Mouse (Mus musculus) hindbrain, embryonic 16.5 days (tissue): Measurements from ENCODE around the gene Upk1b. TPM values are rescaled to one million over a fixed set of nuclear protein-coding genes. Genes with fewer than 3 reads are reported as not detected.
A peak's percentile ranks its signal among the peaks of the same experiment; 100 is the strongest.

Experiments
- ATAC-seq: fragments of 200-750 bp; cut with Nextera tagmentation; 2 replicates; pipeline ENCODE4 v1.8.0; 2017; ENCODE audit warnings: moderate TSS enrichment, moderate library complexity
- H3K27ac ChIP-seq: fragments of 300-500 bp; sonication (generic); 2 replicates; pipeline ENCODE4 v1.5.1; 2014; ENCODE audit warnings: low read depth, mild to moderate bottlenecking, control low read depth, low read length, moderate library complexity
- H3K27me3 ChIP-seq: fragments of 300-500 bp; sonication (generic); replicated peaks from 2 replicates; pipeline ENCODE4 v1.6.1; 2014; ENCODE audit warnings: low read length; ENCODE audit not compliant: control insufficient read depth, insufficient read depth
- H3K36me3 ChIP-seq: fragments of 300-500 bp; sonication (generic); 2 replicates; pipeline ENCODE4 v1.6.1; 2014; ENCODE audit warnings: mild to moderate bottlenecking, low read length, moderate library complexity, mixed read lengths; ENCODE audit not compliant: control insufficient read depth, insufficient read depth
- H3K4me1 ChIP-seq: fragments of 300-500 bp; sonication (generic); 2 replicates; pipeline ENCODE4 v1.6.1; 2014; ENCODE audit warnings: low read depth, low read length; ENCODE audit not compliant: control insufficient read depth, insufficient read depth
- H3K4me2 ChIP-seq: fragments of 300-500 bp; sonication (generic); 2 replicates; pipeline ENCODE4 v1.6.1; 2014; ENCODE audit warnings: mild to moderate bottlenecking, low read length, control low read depth, moderate library complexity
- H3K4me3 ChIP-seq: fragments of 300-500 bp; sonication (generic); 2 replicates; pipeline ENCODE4 v1.5.1; 2014; ENCODE audit warnings: mild to moderate bottlenecking, low read length, control low read depth, moderate library complexity
- H3K9ac ChIP-seq: fragments of 300-500 bp; sonication (generic); 2 replicates; pipeline ENCODE4 v1.6.1; 2014; ENCODE audit warnings: low read depth, mild to moderate bottlenecking, control low read depth, low read length, moderate library complexity
- H3K9me3 ChIP-seq: fragments of 300-500 bp; sonication (generic); 2 replicates; pipeline ENCODE4 v1.6.1; 2014; ENCODE audit warnings: mild to moderate bottlenecking, low read length, moderate library complexity; ENCODE audit not compliant: control insufficient read depth
- WGBS: fragments of 180-500 bp; shearing (Covaris S2); extraction: QIAGEN DNeasy Blood & Tissue Kit; methylation state at CpG from one replicate; pipeline ENCODE4 v1.1.7; 2014; 5-methylcytosine and 5-hydroxymethylcytosine counted together
- polyA plus RNA-seq: library from polyadenylated mRNA; unstranded; fragments of >200 nt; fragmentation: Nextera tagmentation; extraction: Ambion mirVana; gene quantifications from 2 replicates; pipeline ENCODE4 v1.2.1, GENCODE M21; 2015

The Upk1b gene
- polyA plus RNA-seq, 1 experiment from 2014 or later = 0.60 TPM

DNA sequence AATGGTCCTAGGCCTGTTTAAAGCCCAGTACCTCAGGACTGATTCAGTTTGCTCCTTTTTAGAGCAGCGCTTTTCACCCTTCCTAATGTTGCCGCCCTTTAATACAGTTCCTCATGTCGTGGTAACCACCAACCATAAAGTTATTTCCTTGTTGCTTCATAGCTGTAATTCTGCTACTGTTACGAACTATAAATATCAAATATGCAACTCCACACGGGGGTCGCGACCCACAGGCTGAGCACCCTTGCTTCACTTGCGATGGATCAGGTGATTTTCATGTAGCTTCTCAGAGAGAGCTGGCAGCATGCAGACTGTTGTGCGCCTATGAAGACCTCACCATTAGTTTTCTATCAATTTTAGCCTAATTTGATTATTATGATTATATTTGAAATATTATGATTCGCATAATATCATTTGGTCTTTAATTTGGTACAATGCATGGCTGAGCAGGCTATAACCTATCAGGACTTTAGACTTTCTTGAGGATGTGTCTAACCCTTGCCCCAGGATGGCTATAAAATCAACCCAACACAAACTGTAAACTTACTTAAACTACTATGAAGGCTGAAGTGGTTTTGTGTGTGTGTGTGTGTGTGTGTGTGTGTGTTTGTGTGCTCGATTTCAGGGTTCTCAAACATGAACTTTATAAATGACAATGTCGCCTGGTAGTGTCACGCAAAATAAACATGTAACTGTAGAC lies 58.8 kb downstream of the Upk1b start:
- H3K9ac ChIP-seq = peak overlapping the region; percentile 97
- ATAC-seq = no peak
- no peak overlapping the region; the same call in 1 of the 2 replicates for H3K27ac ChIP-seq
- peak overlapping the region; percentile 93 for H3K4me2 ChIP-seq
- H3K36me3 ChIP-seq = no peaks in the 10 kb centered on the region
- WGBS = 84% methylated on average over 13 of the region's 13 CpGs
- H3K4me1 ChIP-seq = 0 out of 2 replicates have a peak, but pooled peaks cover 4% of the 10 kb centered on the region
- no peaks in the 10 kb centered on the region for H3K9me3 ChIP-seq
- H3K4me3 ChIP-seq = peak overlapping the region; percentile 82
- H3K27me3 ChIP-seq = no peaks in the 10 kb centered on the region

DNA sequence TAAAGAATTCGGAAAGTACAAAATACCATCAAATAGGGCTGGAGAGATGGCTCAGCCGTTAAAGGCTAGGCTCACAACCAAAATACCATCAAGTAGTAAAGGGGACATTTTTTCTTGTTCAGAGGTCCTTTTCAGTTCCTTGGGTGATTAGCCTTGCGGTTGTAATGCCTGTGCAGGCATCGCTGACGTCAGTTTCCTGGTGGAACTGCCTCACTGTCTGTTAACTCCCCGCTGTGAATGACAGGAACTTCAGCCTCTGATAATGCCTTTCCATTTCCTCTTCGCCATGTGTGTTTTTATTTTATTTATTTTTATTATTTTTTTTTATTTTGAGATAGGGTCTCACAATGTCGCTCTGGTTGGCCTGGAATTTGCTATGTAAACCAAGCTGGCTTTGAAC lies 69.2 kb downstream of the Upk1b start:
- H3K27ac ChIP-seq = no peak overlapping the region
- H3K36me3 ChIP-seq = no peaks in the 10 kb centered on the region
- H3K27me3 ChIP-seq = no peaks in the 10 kb centered on the region; the same call in 1 of the 2 replicates
- no peak overlapping the region for H3K9ac ChIP-seq
- no peak overlapping the region for H3K4me2 ChIP-seq
- H3K4me1 ChIP-seq = no peaks in the 10 kb centered on the region
- no peak overlapping the region for H3K4me3 ChIP-seq
- ATAC-seq = no peak
- WGBS = 68% methylated on average over 8 of the region's 8 CpGs
- no peaks in the 10 kb centered on the region for H3K9me3 ChIP-seq

DNA sequence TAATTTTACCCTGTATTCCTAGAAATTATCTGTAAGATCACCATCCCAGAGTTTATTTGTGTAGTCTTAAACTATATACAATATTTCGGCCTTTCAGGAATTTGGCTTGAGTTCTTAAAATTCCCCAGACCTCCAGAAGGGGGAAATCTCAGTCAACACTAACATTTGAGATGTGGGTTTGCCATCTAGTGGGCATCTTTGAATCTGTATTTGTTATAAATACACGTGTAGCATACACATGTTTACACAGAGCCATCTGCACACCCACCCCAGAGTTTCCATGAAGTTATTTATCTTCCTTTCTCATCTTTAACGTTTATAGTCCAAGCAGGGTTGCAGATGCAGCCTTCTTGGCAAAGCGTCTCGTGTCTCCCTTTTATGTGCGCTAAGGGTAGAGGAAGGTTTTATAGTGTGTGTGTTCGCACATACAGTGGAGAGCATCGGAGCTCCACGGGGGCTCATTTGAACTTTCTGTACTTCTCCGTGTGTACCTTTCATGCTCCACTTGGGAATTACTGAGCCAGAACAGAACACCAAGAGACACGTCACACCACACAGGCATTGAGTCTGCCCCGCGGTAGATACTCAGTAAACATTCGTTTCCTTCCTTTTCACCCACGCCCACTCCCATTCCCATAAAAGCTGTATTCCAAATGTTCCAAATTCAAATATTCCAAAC lies 70.4 kb downstream of the Upk1b start:
- peak; percentile 79 for ATAC-seq
- no peaks in the 10 kb centered on the region for H3K4me1 ChIP-seq
- peak overlapping the region; percentile 3; the same call in 1 of the 2 replicates for H3K4me2 ChIP-seq
- H3K4me3 ChIP-seq = no peak overlapping the region
- H3K36me3 ChIP-seq = no peaks in the 10 kb centered on the region
- H3K27ac ChIP-seq = no peak overlapping the region
- no peak overlapping the region; the same call in 1 of the 2 replicates for H3K9ac ChIP-seq
- WGBS = 62% methylated on average over 15 of the region's 15 CpGs
- H3K27me3 ChIP-seq = no peaks in the 10 kb centered on the region; the same call in 1 of the 2 replicates
- H3K9me3 ChIP-seq = no peaks in the 10 kb centered on the region

DNA sequence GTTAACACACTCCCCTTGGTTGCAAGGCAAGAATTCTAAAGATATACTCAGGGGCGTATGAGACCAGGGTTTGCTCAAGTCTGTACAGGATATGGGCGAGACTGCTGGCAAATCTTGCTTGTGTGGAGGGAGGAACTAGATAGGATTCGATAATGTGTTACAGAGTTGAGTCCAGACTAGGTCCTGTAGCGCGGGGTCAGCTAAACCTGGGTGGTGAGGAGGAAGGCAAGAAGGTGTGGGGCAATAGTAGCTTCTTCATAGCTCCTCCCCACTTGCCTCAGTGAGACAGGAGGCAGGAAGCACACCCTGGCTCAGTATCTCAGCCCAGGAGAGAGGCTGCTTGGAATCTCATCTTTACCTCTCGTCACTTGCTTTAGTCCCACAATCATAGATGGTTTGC lies 71.0 kb downstream of the Upk1b start:
- Histone ChIP-seq H3K4me1 (no peaks in the 10 kb centered on the region), H3K27me3 (no peaks in the 10 kb centered on the region; the same call in 1 of the 2 replicates), H3K36me3 (no peaks in the 10 kb centered on the region), H3K4me3 (no peak overlapping the region), H3K9ac (no peak overlapping the region), H3K9me3 (no peaks in the 10 kb centered on the region), H3K27ac (no peak overlapping the region), H3K4me2 (no peak overlapping the region)
- peak; percentile 37; the same call in 1 of the 2 replicates for ATAC-seq
- WGBS = 86% methylated on average over 6 of the region's 6 CpGs

DNA sequence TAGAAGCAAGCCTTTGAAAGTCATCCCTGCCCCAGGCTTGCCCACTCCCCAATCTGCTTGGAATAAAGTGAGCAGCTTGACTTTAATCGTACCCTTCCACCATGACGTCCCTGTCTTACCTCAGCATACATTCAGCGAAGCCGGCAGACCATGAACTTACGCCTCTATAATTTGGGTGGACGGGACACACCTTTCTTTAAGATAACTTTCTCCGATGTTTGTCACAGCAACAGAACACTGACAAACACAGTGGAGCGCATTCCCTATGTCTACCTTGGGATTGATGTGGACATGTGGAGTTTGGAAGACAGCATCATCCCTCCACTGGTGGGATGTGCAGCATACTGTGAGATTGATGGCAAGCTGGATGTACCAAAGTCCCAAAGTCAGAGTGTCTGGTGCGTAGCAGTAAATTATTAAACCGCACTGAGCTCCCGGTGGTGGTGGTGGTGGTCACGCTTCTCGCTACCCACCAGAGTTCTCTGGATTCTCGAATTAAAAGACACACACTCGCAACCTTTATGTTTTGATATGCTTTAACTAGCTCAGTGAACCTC lies 71.5 kb downstream of the Upk1b start:
- 89% methylated on average over 15 of the region's 15 CpGs for WGBS
- Histone ChIP-seq H3K9me3 (no peaks in the 10 kb centered on the region), H3K4me2 (no peak overlapping the region), H3K4me1 (no peaks in the 10 kb centered on the region), H3K27me3 (no peaks in the 10 kb centered on the region; the same call in 1 of the 2 replicates), H3K9ac (no peak overlapping the region), H3K27ac (no peak overlapping the region), H3K4me3 (no peak overlapping the region), H3K36me3 (no peaks in the 10 kb centered on the region)
- no peak for ATAC-seq

DNA sequence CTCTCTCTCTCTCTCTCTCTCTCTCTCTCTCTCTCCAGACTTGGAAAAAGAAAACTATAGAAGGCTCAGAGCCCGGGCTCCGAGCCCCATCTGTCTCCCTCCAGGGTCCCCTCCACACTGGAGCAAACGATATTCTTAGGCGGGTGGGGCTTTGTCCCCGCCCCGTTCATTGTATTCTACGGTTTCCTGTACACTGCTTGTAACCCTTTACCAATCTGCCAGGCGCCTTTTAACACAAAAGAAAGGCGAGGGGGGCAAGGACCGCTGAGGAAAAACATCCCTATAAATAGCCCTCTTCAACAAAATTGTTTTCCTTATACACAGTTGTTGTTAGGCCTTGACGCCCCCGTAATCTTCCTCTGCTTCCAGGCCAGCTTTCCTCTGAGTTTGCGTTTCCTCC lies 75.2 kb downstream of the Upk1b start:
- ATAC-seq = no peak
- H3K4me2 ChIP-seq = no peak overlapping the region
- H3K4me3 ChIP-seq = no peak overlapping the region
- no peak overlapping the region for H3K9ac ChIP-seq
- H3K9me3 ChIP-seq = no peaks in the 10 kb centered on the region
- WGBS = 55% methylated on average over 13 of the region's 13 CpGs
- H3K27ac ChIP-seq = peak overlapping the region; percentile 44; the same call in 1 of the 2 replicates
- no peaks in the 10 kb centered on the region; the same call in 1 of the 2 replicates for H3K27me3 ChIP-seq
- no peaks in the 10 kb centered on the region for H3K36me3 ChIP-seq
- H3K4me1 ChIP-seq = no peaks in the 10 kb centered on the region

DNA sequence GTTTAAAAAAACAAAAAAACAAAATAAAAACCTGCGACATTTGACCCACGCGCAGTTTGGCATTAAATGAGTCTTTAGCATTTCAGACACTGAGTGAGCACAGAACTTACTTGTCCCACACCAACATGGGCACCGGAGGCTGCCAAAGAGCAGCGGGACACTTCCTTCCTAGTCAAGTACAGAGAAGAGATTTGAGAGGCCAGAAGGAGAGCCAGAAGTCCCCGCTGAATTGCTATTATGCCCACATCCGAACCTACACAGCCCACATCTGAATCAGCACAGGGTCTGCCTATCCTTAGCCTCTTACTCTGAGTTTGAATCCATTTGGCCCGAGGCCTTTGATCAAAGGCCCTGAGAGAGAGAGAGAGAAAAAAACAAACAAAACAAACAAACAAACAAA lies 75.9 kb downstream of the Upk1b start:
- Histone ChIP-seq H3K4me1 (no peaks in the 10 kb centered on the region), H3K4me2 (no peak overlapping the region), H3K9ac (no peak overlapping the region), H3K36me3 (no peaks in the 10 kb centered on the region), H3K4me3 (no peak overlapping the region), H3K9me3 (no peaks in the 10 kb centered on the region), H3K27ac (peak overlapping the region; percentile 44), H3K27me3 (no peaks in the 10 kb centered on the region; the same call in 1 of the 2 replicates)
- 76% methylated on average over 8 of the region's 8 CpGs for WGBS
- ATAC-seq = peak; percentile 81
